Mouse (Mus musculus) left cerebral cortex, adult 2 months (tissue): ENCODE measurements around the gene Plekhg5. TPM values are rescaled to one million over a fixed set of nuclear protein-coding genes. Genes with fewer than 3 reads are reported as not detected.

ENCODE experiments used
- DNase-seq, 2 experiments: peaks; one replicate each; pipeline ENCODE4 v3.0.0; 2021 to 2022; ENCODE audit warnings: low spot score in 2 of 2, mixed read lengths in 1 of 2; ENCODE audit errors: extremely low spot score in 1 of 2
- H3K27ac ChIP-seq: fragments of 200-600 bp; 2 replicates; pipeline ENCODE4 v1.8.1; 2022
- H3K4me3 ChIP-seq: fragments of 200-600 bp; 2 replicates; pipeline ENCODE4 v1.8.1; 2022
- CTCF ChIP-seq: fragments of 200-600 bp; IDR thresholded peaks from 2 replicates; pipeline ENCODE4 v1.8.1; 2022; ENCODE audit warnings: antibody characterized with exemption, mild to moderate bottlenecking, moderate library complexity
- intact Hi-C: fragments of 180-260 bp; cut with DNase I; formaldehyde crosslinking; loops from one replicate; pipeline ENCODE4 v1.15.1; 2025
- total RNA-seq, 2 experiments: library from RNA; stranded (reverse); gene quantifications; 2 replicates each; pipeline ENCODE4 v1.2.3; 2021

Gene Plekhg5
- total RNA-seq, 2 experiments from 2014 or later, result 89.1 to 101 TPM

DNA sequence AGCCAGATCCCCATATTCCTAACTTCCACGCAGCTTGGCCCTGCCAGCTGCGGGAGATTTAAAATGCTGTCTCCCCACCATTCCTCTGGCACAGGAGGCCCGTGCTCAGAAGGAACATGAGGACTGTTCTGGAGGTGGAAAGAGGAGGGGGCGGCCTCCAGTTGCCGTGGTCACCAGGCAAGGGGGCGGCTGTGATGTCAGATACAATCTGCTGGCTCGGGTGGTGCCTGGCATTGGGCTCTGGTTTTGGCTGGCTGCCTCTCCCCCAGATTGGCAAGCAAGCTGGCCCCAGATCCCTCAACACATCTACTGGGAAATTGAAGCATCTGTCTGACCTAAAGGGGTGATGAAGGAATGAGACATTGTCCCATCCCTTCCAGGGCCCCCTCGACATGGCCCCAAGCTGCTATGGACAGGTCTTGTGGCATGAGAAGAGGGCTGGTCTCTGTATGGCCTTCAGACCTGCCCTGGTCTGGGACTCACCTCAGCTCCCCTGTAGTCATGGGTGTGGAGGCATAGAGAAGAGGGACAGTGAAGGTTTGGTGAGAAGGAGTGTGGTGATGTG, 16.3 kb downstream of the Plekhg5 start:
- H3K27ac ChIP-seq, result peak overlapping the region; percentile 96
- intact Hi-C loops, result loop anchor here (1.0 kb wide), 2 partner anchors 13 to 79 kb away; no protein-coding TSS in a partner anchor

DNA sequence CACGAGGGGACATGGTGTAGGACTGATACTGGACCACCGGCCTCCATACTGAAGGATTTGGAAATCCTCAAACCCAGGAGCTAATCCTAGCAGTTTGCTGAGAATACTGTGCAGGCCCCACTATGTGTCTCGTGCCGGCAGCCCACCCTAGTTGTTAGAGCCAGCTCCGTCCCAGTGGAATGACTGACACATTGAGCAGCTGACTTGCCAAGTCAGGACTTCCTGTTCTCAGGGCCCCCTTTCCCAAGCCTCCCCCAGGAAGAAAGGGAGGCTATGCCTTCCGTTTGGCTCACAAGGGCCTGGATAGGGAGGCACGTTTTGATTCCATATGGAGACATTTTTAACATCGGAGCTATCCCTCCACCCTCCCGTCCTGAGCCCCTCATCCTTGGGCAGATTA, 17.9 kb downstream of the Plekhg5 start:
- DNase-seq, result no peak

More for the DNA sequence above, 16.3 kb downstream of the Plekhg5 start:
- no peak for TF ChIP-seq CTCF
- DNase-seq, result peak; percentile 74 to 89
- peak overlapping the region; percentile 80 for H3K4me3 ChIP-seq

DNA sequence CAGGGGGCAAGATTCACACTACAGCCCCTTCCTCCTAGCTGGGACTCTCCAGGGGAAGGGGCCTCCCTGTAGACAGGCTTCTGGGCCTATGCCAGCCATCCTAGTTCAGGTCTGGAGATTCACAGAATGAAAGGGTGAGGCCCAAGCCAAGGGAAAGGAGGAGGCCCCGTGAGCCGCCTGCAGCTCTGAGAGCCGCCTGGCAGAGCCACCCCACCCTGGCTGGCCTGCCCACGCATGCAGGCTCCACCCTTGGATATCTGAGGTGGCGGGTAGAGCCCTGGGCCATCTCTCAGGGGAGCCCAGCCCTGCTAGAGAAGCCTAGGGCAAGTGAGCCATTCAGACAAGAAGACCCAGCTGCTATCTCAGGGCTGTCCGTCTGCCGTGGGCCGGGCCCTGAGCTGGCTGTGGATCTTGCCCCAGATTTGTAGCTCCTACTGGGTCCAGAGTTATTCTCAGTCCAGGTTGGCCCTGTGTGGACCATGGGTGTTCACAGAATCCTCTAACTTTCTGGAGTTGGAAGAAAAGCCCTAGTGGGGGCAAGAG, 20.5 kb downstream of the Plekhg5 start:
- TF ChIP-seq CTCF, result no peak
- H3K4me3 ChIP-seq, result peak overlapping the region; percentile 13; the same call in 1 of the 2 replicates
- H3K27ac ChIP-seq, result peak overlapping the region; percentile 78
- no peak for DNase-seq
- intact Hi-C loops, result no loop called here

More for the DNA sequence above, 17.9 kb downstream of the Plekhg5 start:
- no peak for TF ChIP-seq CTCF
- intact Hi-C loops, result no loop called here
- peak overlapping the region; percentile 45; the same call in 1 of the 2 replicates for H3K27ac ChIP-seq
- 0 out of 2 replicates have a peak overlapping the region, but pooled peaks have one; percentile 4 for H3K4me3 ChIP-seq

DNA sequence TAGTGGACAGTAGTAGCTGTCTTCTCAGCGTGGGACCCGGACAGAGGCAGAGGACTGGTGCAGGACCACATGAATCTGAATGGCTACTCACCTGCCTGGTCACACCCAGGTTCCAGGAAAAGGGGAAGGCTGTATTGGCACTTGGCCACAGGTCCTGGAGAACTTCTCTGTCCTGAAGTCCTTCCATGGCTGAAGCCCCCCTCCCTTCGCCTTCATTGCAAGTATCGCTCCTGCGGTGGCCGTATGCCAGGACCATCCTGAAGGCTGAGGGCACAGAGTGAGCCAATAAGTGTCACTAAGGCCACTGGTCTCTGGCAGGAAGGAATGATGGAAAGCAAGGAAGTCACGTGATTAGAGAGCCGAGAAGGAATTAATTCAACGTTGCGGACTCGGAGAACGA, 21.9 kb downstream of the Plekhg5 start:
- Histone ChIP-seq H3K4me3 (no peak overlapping the region), H3K27ac (no peak overlapping the region)
- intact Hi-C loops, result no loop called here
- no peak for TF ChIP-seq CTCF
- no peak for DNase-seq

DNA sequence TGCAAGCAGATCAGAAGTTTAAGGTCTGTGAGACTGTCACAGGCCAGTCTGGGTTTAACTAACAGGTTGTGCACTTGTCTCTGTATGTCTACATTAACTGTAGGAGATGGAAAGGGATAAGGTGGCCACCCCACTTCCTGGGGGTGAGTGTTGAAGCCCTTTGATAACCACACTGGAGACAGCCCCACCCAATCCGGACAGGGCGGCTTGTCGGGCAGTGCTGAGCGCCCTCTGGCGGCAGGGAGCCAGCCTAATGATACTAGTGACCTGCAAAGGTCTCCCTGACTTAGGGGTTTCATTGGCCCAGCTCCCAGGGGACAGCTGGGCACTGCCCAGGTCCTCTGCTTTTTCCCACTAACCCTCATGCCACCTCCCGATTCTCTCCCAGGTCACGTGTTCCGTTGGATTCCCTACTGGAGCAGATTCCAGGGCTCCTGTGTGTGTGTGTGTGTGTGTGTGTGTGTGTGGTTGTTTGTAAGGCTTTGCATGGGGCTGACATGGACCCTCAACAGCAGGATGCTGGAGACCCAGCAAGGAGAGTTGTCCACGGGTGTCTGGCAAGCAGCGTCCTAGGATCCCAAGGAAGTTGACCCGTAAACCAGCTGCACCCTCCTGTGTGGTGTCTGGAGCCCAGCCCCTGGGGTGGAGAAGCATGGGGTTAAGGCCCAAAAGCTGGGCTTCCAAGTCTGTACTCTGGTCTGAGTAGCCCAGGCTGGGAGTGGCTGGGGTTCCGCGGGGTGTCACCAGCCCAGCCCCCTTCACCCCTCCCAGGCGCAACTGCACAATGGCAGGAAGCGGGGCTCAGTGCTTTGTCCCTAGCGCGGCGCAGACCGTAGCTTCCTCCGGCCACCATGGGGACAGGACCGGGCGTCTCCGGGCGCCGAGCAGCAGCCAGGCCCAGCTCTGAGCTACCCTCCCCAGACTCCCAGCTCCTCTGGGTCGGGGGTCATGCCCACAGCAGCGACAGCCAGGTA, 23.9 kb downstream of the Plekhg5 start:
- Histone ChIP-seq H3K4me3 (peak overlapping the region; percentile 32), H3K27ac (peak overlapping the region; percentile 82)
- TF ChIP-seq CTCF, result peak; percentile 89
- intact Hi-C loops, result loop anchor here (2.0 kb wide), 1 partner anchor 115 kb away; no protein-coding TSS in a partner anchor
- peak in 1 of 2 experiments; percentile 64 for DNase-seq

DNA sequence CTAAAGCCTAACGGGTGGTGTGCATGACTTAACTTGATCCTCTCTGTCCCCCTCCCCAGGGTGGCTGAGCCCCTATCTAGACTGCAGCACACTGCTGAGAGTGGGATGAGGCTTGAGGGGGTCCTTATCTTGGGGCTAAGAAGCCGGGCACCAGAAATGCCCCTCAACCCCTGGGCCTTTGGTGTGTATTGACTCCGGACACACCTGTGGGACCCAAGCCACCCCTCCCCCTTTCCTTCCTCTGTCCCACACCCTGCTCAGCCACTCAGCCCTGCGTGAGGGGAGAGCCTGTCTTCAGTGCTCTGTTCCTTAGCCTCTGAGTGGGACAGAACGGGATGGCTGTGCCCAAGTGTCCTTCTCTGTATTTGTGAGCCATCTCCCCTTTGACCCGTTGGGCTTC, 24.6 kb downstream of the Plekhg5 start:
- H3K4me3 ChIP-seq, result peak overlapping the region; percentile 32
- DNase-seq, result no peak
- peak overlapping the region; percentile 82 for H3K27ac ChIP-seq
- intact Hi-C loops, result loop anchor here (2.0 kb wide), 1 partner anchor 116 kb away; no protein-coding TSS in a partner anchor
- no peak for TF ChIP-seq CTCF

DNA sequence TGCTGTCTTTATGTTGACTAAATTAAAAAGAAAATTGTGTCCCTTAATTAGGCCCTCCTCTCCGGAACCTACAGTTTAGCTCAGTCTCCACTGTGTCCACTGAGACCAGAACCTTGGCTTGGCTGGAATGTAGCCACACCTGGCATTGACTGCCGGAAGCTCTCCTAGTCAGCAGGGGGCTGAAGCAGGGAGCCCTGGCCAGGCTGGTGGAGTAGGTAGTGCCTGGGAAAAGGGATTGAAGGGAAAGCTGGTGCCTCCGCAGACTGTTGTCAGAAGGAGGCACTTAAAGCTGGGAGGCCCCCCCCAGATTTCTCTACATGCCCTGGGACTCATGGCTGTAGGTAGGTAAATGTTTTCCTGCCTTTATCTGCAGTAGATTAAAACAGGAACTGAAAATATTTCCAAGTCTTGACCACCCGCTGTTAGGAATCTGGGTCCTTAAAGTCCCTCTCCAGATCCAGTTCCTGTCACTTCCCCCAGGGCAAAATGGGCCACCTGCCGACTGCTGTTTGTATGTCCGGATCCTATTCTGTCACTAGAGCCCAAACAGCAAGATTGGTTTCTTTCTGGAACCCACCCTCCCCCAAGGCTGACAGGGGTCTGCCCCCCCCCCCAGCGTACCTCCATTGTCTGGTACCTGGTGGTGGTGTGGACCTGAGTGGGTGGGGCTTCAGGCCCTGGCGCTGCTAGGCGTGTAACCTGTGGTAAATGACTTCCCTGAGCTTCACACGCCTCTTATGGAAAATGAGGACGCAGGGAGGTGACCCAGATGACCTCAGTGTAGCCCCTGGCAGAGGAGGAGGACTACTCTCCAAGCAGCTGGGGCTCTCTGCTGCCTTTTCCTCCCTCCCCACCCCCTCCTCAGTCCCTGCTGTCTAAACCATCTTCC, 25.9 kb downstream of the Plekhg5 start:
- TF ChIP-seq CTCF, result peak; percentile 11
- Histone ChIP-seq H3K27ac (peak overlapping the region; percentile 58), H3K4me3 (0 out of 2 replicates have a peak overlapping the region, but pooled peaks have one; percentile 11)
- intact Hi-C loops, result loop anchor here (2.0 kb wide), 1 partner anchor 117 kb away; no protein-coding TSS in a partner anchor
- no peak for DNase-seq

DNA sequence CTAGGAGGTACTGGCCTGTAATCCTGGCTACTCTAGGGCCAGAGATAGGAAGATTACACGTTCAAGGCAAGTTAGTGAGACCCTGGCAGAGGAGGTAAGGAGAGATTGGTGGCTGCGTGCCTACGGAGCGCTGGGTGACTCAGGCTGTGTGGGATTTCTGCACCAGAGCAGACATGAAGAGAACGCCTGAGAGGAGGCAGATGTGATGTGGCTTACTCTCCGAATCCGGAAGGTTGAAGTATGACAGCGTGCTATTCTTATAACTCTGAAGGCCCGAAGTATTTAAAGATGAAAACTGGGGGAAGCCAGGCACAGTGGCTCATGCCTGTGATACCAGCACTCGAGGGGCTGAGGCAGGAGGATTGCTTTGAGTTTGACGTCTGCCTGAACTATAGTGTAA, 28.2 kb downstream of the Plekhg5 start:
- intact Hi-C loops, result no loop called here
- no peak for TF ChIP-seq CTCF
- Histone ChIP-seq H3K4me3 (no peak overlapping the region), H3K27ac (peak overlapping the region; percentile 85)
- peak; percentile 67 to 71 for DNase-seq

DNA sequence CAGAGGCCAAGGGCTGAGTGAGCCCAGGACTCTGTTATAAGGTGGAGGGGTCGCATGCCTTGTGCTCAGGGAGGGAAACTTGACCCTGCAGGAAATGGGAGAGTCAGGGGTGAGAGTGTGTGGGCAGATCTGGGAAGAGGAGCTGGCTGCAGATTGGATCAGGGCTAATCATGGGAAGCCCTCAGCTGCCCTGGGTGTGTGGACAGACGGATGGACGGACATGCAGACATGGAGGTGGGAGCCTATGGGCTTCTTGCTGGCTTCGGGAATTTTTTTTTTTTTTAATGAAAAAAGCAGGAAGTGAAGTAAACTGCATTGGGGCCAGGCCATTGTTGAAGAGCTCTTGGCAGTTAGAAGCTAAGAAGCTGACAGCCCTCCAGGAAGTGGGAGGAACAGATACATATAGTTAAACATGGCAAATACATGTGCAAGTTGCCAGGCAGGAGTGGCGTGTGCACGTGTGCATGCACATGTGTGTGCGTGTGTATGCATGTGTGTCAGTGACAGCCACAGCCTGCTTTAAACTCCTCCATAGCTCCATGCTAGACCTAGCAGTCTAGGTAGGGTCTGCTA, 28.9 kb downstream of the Plekhg5 start:
- Histone ChIP-seq H3K27ac (peak overlapping the region; percentile 85), H3K4me3 (peak overlapping the region; percentile 7; the same call in 1 of the 2 replicates)
- DNase-seq, result no peak
- intact Hi-C loops, result loop anchor here (1.0 kb wide), 1 partner anchor 13 kb away; no protein-coding TSS in a partner anchor
- TF ChIP-seq CTCF, result no peak

DNA sequence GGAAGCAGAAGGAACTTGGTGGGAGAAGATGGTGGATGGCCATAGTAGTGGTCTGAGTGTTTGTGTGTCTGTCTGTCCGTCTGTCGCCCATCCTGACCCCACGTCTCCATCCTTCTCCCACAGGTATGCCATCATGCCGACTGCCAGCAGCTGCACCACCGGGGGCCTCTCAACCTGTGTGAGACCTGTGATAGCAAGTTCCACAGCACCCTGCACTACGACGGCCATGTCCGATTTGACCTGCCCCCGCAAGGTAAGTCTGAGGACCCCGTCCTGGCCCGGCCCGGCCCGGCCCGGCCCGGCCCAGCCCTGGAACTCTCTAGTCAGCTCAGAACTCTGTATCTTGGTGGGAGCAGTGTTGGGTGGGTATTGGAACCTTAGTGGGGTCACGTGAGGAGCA, 29.6 kb downstream of the Plekhg5 start:
- DNase-seq, result no peak
- peak overlapping the region; percentile 85 for H3K27ac ChIP-seq
- TF ChIP-seq CTCF, result no peak
- no peak overlapping the region for H3K4me3 ChIP-seq
- intact Hi-C loops, result loop anchor here (1.0 kb wide), 1 partner anchor 14 kb away; no protein-coding TSS in a partner anchor
